Mouse (Mus musculus) MEL-GATA-1-ER (cell line): ENCODE measurements around the gene Syne2.

ENCODE experiments used
- DNase-seq: peaks from one replicate; pipeline ENCODE4 v3.0.0-alpha.2; 2012; ENCODE audit warnings: low read depth; ENCODE audit errors: extremely low read depth

Syne2 gene

GRCm38 (mm10) chr12:75827751-75828150 is 9.8 kb downstream of the Syne2 start:
- DNase-seq, result no peak

GRCm38 (mm10) chr12:75829616-75830015 is 11.7 kb downstream of the Syne2 start:
- no peak for DNase-seq

- no peak for DNase-seq
Measured at GRCm38 (mm10) chr12:75833149-75833959, 15.4 kb downstream of the Syne2 start.

DNA sequence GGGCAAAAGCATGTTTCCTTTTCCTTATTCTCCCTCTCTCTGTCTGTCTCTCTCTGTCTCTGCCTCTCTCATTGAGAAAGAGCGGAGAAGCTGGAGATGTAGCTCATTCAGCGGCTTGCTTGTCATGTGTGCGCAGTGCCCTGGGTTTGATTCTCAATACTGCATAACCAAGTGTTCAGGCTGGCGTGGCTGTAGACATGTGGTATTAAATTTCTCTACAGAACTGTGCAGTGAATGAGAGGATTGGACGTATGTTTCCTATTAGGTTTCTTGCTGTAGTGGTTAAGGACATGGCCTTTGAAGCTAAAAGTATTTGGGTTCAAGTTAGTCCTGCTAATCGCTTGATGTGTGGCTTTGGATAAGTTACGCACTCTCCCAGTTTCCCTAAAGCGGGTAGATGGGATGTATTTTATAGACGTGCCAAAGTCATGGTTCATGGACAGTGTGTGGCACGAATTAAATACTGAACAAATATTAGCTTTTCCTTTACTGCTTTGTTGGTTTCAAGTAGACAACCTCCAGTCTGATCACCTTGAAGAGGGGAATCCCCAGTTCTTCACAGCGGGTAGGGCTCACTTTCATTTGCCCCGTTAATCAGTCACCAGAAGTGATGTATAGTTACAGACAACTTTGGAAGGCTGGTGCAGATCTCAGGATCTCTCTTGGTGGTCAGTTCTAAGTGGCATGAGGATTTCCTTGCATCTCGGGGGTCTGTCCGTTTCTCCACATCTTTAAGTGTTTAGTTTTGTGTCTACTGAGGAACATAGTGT is 16.2 kb downstream of the Syne2 start:
- DNase-seq, result no peak

DNA sequence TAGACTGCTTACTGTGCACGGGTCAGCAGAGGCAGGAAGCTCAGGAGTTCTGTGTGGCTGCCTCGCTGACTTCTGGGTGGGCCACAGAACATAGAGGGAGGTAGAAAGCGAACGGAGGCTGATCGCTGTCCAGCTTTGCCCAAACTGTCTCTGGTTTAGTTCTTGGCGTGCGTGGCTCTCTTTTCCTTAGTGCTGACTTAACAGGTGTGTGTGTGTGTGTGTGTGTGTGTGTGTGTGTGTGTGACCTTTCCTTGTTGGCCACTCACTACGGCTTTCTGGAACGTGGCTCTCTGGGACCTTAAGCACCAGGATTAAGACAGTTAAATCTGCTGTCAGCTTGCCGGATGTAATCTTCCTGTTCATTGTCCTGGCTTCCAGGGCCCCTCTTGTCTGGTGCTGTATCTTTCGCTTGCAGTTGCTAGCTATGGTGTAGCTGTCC is 18.6 kb downstream of the Syne2 start:
- DNase-seq, result no peak

- no peak for DNase-seq
Measured at GRCm38 (mm10) chr12:75837462-75837861, 19.5 kb downstream of the Syne2 start.

DNA sequence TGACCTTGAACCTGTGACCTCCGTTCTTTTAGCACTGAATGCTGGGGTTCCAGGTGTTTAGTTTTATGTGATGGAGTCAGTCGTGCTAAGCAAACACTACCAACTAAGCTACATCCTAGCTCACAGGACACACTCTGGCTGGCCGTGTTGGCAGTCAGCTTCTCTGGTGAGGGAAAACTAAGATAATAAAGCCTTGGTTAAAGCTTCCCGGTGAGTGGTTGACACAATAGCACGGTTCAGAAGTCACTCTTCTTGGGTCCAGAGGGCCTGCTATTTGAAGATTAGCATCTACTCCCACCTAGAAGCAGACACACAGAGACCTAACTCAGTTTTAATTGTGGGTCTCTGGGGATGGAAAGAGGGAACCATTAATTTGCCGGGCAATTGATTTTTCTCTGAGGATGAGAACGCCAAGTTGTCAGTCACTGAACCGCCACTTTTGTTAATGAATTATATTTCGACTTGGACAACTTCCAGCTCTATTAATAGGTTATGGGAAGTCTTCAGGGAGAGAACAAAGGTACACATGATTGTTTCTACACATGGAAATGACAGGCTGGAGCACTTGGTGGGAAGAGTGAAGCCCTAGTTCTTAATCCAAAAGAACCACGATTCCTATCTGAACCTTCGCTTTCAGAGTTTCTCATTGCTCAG is 21.3 kb downstream of the Syne2 start:
- DNase-seq, result no peak

GRCm38 (mm10) chr12:75841183-75841582 is 23.2 kb downstream of the Syne2 start:
- no peak for DNase-seq

GRCm38 (mm10) chr12:75844311-75844710 is 26.4 kb downstream of the Syne2 start:
- DNase-seq, result no peak

- DNase-seq, result peak; percentile 64
Measured at GRCm38 (mm10) chr12:75845070-75845469, 27.1 kb downstream of the Syne2 start.

GRCm38 (mm10) chr12:75846513-75846912 is 28.6 kb downstream of the Syne2 start:
- DNase-seq, result no peak

GRCm38 (mm10) chr12:75850205-75850604 is 32.3 kb downstream of the Syne2 start:
- no peak for DNase-seq

DNA sequence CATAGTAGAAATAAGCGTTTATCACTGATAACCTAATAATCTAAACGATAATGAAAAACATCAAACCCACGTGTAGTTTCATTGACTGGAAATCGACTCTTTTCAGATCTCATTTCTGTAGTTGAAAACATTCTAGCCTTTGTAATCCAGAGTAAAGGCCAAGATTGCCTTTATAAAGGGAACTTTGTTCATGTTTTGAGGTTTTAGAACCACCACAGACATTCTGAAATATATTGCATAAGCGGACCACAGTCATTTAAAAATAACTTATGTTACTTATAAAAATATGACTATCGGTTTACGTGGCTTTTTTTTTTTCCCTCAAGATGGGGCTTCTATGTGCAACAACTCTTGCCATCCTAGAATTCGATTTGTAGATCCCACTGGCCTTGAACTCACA is 33.5 kb downstream of the Syne2 start:
- DNase-seq, result no peak

GRCm38 (mm10) chr12:75852384-75852783 is 34.5 kb downstream of the Syne2 start:
- DNase-seq, result no peak

DNA sequence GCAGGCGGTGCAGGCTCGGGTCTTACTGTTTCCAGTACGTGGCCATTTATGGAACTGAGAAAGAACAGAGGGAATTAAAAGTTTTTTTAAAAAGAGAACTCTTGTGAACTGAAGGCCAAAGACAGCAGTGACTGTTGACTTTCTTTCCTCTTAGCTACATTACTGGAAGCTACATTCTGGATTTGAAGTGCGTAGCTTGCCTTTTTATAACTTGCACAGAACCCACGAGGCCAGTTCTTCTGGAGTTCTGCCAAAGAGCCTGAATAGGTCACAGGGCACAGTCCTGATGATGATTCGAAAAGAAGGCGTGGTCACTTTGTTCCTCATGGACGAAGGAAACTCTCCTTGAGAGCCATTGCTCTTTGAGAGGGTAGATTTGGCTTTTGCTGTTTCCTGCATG is 35.6 kb downstream of the Syne2 start:
- DNase-seq, result no peak

GRCm38 (mm10) chr12:75855051-75855453 is 37.1 kb downstream of the Syne2 start:
- peak; percentile 77 for DNase-seq

GRCm38 (mm10) chr12:75855621-75856020 is 37.7 kb downstream of the Syne2 start:
- no peak for DNase-seq

DNA sequence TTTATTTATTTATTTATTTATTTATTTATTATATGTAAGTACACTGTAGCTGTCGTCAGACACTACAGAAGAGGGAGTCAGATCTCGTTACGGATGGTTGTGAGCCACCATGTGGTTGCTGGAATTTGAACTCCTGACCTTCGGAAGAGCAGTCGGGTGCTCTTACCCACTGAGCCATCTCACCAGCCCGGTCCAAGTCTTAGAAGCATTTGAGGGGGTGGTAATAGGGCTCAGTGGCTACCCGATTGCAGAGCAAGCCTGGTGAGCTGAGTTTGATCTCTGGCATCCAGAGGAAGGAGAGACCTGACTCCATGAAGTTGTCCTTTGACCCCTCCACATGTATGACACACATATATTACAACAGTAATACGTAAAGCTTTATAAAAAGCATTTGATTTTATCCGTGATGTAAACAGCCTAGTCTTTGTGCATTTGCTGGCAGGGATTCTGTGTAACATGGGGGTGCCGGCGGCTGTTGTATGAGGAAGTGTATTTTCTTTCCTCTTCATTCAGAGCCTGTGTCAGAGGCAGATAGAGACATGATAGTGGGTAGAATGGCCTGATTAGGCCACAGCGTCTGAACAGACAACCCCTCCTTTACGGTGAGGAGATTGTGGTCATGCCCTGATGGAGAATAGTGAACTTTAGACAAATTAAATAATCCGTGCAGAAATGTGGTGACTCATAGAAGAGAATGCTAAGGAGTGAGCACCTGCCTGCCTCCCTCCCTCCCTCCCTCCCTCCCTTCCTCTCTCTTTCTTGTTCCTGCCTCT is 38.3 kb downstream of the Syne2 start:
- no peak for DNase-seq

DNA sequence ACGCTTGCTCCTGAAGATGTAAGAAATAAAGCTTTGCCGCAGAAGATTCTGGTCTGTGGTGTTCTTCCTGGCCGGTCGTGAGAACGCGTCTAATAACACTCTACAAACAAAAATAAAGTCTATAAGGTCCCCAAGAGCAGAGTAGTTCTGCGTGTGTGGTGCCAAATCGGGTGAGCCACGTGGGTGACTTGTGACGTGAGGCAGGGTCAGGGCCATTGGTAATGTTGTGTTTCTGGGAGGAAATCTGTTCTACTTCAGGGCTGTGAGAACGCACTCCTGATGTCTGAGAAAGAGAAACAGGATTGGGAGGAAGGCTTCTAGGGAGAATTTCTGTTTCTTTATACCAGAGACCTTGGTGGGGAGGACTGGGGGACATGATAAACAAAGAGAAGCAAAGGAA is 42.0 kb downstream of the Syne2 start:
- no peak for DNase-seq

GRCm38 (mm10) chr12:75860843-75861242 is 42.9 kb downstream of the Syne2 start:
- no peak for DNase-seq

GRCm38 (mm10) chr12:75865166-75865565 is 47.2 kb downstream of the Syne2 start:
- no peak for DNase-seq
